Mouse (Mus musculus) left cerebral cortex, postnatal 14 days (tissue): ENCODE measurements at regions not wholly inside any gene's neighbourhood (a gene's known extent, or its start where the extent isn't known, plus 50 kb on each side); places are given as distances from the start of the nearest gene placed in this dataset.
A peak's percentile ranks its signal among the peaks of the same experiment; 100 is the strongest.
"Not testable (repeated sequence)": the region's sequence is repeated elsewhere in the genome, so short reads cannot be mapped to it uniquely, and the experiment has no call there.

Experiments
- DNase-seq, 2 experiments: peaks; one replicate each; pipeline ENCODE4 v3.0.0; 2021 to 2022; ENCODE audit warnings: low spot score in 2 of 2, mixed read lengths in 1 of 2
- intact Hi-C: fragments of 180-260 bp; cut with DNase I; formaldehyde crosslinking; loops from one replicate; pipeline ENCODE4 v1.15.1; 2025

GRCm38 (mm10) chr6:13006596-13006995 lies 63.0 kb upstream of the Tmem106b start:
- DNase-seq, result no peak

DNA sequence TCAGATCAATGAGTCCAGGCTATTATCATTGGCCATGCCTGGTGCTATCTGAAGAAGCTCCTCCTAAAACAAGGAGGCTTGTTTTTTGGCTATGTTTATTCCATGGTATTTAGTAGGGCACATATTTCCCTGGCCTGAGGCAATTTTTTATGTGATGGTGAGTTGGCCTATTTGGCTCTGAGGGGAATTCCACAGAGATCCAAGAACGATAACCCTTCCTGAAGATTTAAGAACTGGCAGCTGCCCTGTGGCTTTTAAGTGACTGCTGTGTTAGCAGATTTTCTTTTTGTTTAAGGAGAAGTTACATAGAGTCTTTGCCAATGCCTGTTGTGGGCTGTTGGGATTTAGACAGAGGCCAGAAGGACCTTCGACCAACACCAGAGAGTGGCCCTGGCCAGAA lies 74.9 kb upstream of the Tmem106b start:
- intact Hi-C loops, result no loop called here
- DNase-seq, result no peak

More at GRCm38 (mm10) chr6:13006596-13006995, 63.0 kb upstream of the Tmem106b start:
- intact Hi-C loops, result no loop called here

DNA sequence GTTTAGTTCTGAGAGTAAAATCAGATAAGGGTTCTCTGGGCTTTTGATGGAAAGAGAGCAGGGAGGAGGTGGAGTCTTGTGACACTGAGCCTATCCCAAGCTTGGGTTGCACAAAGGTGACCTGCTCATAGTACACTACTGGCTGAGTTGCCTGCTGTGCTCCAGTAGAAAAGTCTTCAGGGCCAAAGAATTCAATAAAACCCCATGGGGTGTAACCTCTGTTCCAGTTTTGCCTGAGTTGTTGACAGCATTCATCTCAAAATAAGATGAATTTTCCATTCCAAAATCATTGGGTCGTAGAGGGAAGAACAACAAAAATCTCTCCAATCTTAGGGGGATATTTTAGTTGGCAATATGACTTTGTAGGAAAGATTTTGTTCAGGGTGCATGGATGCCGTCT lies 75.8 kb upstream of the Tmem106b start:
- intact Hi-C loops, result no loop called here
- no peak for DNase-seq

DNA sequence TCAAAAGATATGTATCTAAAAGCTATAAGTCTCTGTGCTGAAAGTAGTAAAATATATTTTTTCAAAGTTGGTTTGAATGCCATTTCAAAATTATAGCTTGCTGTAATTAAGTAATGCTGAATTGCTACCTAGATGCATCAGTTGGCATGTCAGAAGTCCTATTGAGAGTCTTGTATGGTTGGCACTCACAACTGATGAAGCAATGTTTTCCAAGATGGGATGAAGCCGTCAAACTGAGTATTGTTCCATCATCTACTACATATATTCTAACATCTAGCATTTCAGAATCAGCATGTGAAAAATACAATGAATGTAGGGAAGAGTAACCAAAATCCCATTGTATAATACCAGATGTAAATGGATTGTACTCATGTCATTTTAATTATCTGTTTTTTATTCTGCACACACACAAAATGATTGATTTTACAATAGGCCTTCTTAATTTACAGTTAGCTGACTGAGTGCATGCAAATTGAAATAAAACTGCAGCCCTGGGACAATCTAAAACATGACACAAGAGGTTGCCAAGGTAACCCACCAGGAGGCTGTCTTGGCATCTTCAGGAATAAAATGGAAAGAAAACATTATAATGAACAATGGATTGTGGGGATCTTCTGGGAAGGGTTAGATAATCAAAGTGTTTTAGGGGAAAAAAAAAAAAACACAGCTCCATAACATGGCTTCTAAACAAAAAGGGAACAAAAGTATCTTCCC lies 92.2 kb upstream of the Tmem106b start:
- intact Hi-C loops, result no loop called here

GRCm38 (mm10) chr6:12971604-12972003 lies 98.0 kb upstream of the Tmem106b start:
- no peak for DNase-seq
- intact Hi-C loops, result no loop called here

More for the DNA sequence above, 92.2 kb upstream of the Tmem106b start:
- no peak for DNase-seq

- no peak for DNase-seq
- intact Hi-C loops, result no loop called here
These were observed 102.3 kb upstream of the Tmem106b start for GRCm38 (mm10) chr6:12967291-12967690.

- intact Hi-C loops, result no loop called here
- DNase-seq, result peak; percentile 3 to 27
These were observed 111.8 kb upstream of the Tmem106b start for GRCm38 (mm10) chr6:12957797-12958196.

GRCm38 (mm10) chr6:12911610-12912009 lies 157.9 kb upstream of the Tmem106b start:
- intact Hi-C loops, result no loop called here
- no peak for DNase-seq

DNA sequence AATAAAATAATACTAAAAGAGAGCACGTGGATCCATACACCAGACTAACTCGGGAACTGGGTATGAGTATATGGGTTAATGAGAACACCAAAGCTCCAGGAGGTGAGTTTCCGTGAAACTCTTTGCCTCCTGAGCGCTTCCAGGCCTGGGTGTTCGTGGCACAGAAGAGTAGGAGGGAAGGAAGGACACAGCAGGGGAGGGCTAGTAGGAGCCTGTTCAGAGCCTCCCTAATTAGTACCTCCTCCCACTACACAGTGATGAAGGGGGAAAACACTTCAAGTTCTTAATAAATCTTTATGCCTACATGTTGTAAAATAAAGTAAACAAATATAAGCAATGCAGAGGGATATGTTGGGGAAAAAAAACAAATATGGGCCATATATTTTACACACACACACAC lies 143.7 kb upstream of the Thsd7a start:
- DNase-seq, result no peak
- intact Hi-C loops, result no loop called here

GRCm38 (mm10) chr6:12876947-12877346 lies 127.7 kb upstream of the Thsd7a start:
- intact Hi-C loops, DNase-seq: not testable (repeated sequence)

DNA sequence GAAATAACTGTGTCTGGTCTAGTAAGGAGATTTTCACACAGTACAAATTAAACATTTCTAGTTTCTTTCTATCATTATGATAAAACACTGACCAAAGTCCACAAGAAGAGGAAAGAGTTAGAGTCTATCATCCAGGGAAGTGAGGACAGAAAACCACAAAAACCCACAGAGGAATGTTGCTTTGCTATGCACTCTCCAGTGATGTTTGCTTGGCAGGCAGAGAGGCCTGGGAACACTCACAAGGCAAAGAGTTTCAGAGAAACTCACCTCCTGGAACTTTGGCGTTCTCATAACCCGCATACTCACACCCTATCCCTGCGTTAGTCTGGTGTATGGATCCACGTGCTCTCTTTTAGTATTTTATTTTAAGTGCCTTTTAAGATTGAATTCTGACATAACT lies 127.2 kb upstream of the Thsd7a start:
- no peak for DNase-seq
- intact Hi-C loops, result no loop called here

DNA sequence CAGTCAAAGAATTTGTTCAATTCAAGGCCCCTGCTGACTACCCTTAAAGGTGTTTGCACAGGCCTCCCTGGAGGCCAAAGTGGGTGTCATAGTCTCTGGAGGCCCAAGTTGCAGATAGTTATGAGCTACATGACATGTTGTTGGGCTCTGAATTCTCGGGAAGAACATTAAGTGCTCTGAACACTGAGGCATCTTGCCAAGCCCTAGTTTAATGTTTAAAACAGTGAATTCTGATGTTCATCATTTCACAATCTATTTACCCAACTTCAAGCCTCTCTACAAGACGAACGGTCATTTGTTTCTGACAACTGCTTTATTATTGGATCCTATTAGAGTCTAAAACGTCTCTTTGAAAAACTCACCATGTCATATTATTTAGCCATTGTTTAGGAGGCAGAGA lies 119.0 kb upstream of the Thsd7a start:
- DNase-seq, result no peak
- intact Hi-C loops, result no loop called here

DNA sequence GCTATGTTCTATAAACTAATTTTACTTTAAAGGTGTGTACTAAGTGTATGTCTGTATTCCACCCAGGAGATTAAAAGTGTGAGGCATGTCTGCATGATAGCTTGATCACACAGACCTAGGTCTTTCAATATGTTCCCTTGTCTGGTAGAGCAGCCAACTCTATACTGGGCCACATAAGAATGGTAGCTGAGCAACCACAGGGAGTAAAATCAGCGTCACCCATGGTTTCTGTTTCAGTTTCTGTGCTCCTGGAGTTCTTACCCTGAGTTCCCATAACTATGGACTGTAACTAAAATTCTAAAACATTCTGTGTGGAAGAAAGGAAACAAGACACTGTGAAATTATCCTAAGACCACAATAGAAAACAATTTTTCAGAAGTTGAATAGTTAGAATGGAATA lies 102.8 kb upstream of the Thsd7a start:
- intact Hi-C loops, result no loop called here
- no peak for DNase-seq

DNA sequence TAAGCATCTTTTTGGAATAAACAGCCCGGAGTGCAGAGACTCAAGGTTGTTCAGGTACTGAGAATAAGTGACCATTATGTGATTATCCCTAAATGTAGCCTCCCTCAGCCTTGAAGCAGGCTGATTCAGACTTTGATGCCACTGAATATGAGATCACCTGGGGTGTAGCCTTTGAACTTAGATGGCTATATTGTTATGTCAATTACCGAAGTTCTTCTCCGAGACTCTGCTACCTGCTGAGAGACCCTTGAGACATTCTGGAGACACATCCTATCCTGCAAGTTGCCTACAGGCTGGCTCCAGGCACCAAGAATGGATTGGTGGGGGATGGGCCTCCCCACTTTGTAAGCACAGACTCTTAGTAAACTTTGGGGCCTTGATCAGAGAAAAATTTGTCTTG lies 85.9 kb upstream of the Thsd7a start:
- intact Hi-C loops, result not testable (repeated sequence)

DNA sequence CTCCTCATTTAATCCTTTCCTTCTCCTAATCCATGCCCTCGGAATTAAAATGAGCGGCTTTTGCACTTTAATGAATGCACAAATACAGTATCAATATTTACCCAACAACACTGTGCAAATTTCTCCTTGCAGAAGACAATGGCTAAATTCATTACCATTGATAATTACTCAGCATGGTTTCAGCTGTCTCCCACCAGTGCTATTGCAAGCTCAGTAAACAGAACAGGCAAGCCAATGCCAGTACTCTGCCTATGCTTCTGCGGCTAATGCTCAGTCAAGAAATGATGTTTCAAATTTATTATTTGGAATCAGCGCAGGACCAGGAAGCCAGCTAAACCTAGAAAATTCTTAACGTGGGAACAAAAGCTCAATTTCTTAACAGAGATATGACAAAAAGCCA lies 84.1 kb upstream of the Thsd7a start:
- no peak for DNase-seq
- intact Hi-C loops, result no loop called here

More for the DNA sequence above, 85.9 kb upstream of the Thsd7a start:
- not testable (repeated sequence) for DNase-seq

- DNase-seq, result no peak
- intact Hi-C loops, result no loop called here
These were observed 82.7 kb upstream of the Thsd7a start for GRCm38 (mm10) chr6:12831916-12832315.

DNA sequence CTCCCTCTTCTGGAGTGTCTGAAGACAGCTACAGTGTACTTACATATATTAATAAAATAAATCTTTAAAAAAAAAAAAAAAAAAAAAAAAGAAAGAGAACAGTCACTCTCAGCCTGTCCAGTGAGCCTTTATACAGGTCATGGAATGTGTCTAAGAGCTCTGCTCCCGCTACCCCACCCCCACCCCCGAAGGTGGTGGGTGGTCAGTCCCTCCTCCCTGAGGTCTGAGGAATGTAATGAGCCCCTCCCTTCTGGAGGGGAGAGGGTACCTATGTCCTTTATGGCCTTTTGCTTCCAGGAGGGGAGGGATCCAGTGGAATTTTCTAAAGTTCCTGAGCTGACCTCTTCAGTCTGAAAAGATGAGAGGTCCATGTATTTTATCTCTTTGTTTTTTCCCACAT lies 82.3 kb upstream of the Thsd7a start:
- no peak for DNase-seq
- intact Hi-C loops, result no loop called here

- DNase-seq, result no peak
- intact Hi-C loops, result no loop called here
These were observed 78.5 kb upstream of the Thsd7a start for GRCm38 (mm10) chr6:12827745-12828144.

- intact Hi-C loops, result no loop called here
These were observed 66.0 kb upstream of the Thsd7a start for GRCm38 (mm10) chr6:12814972-12815770.

DNA sequence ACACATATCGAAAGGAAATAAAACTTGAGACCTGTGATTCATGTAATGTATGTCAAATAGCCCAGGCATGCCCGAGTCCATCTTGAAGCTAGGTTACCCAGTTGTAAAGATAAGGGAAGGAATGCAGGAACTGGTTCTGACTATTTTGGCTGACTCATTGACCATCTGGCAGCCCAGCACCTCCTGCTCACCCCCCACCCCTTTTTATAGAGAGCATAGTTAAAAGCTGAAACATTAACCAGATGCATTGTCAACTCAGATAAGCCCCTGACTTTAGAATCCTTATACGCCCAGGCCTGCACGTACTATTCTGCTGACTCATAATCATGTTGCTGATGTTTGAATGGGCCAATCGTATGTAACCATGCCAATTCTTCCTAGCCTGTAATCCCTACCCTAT lies 64.6 kb upstream of the Thsd7a start:
- intact Hi-C loops, DNase-seq: not testable (repeated sequence)

More at GRCm38 (mm10) chr6:12814972-12815770, 66.0 kb upstream of the Thsd7a start:
- no peak for DNase-seq

DNA sequence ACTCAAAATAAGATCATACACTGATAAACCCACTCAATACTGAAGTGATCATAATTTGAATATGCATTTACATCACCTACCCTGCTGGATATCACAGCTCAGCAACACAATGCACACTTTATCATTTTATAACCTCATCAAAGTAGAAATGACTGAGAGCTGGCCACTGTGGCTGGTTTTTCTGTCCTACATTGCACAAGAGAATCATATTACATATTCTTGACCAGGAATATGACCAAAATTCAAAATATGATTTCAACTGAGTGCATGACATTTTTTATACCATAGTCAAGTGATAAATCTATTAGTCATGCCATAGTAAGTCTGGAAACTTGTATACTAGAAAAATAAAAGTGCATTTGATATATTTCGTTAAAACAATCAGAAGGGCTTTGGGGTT lies 63.3 kb upstream of the Thsd7a start:
- no peak for DNase-seq
- intact Hi-C loops, result no loop called here
